25 mouse cellular contexts compared by ENCODE assay signal in the genomic region with DNA sequence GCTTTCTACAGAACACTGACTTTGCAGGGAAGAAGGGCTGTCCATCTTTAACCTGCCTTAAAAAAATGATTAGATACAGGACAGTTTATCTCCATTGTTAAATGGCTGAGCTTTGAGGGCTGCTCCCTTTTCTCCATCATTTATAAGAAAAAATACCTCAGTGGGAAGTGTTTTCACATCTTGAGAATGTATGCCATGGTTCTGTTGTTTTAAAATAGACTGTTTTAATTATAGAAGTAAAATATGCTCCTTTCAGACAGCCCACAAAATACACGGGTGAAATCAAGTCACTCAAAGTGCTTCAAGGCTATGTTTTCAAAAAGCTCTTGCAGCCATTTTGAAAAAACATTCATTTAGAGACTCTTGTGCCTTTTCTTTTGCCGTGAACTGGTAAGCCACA. TPM values are rescaled to one million over a fixed set of nuclear protein-coding genes. Genes with fewer than 3 reads are reported as not detected.
A peak's percentile ranks its signal among the peaks of the same experiment; 100 is the strongest.
DNase-seq lines count a peak whose midpoint lies in the region; ATAC-seq and TF ChIP-seq lines count a peak whose summit lies in the region.
"Had no signal": no experiment of that assay in that cellular context is flagged by ENCODE, and none has a peak within 500 bp of the region (broad histone marks: within the 10 kb centered on the region; RNA-seq: fewer than 3 reads in every experiment).

No protein-coding gene starts in this region.

- no peak overlapping the region for H3K27ac ChIP-seq in hindbrain, embryonic 13.5 days
- H3K27ac ChIP-seq in hindbrain, postnatal 0 days: no peak overlapping the region
- H3K27ac ChIP-seq in midbrain, embryonic 11.5 days (ENCODE audit: low read depth, low read length): no peak overlapping the region
- no peak overlapping the region for H3K27ac ChIP-seq in midbrain, postnatal 0 days (ENCODE audit: low read depth, low read length)
- 0 out of 2 replicates have a peak overlapping the region, but pooled peaks have one; percentile 5 for H3K27ac ChIP-seq in midbrain, embryonic 14.5 days (replicated peaks; ENCODE audit: low read depth, low read length)
- H3K27ac ChIP-seq: embryonic facial prominence, embryonic 10.5 days; embryonic facial prominence, embryonic 12.5 days; forebrain, embryonic 13.5 days had no signal

- ATAC-seq in frontal cortex, adult (ENCODE audit: low TSS enrichment): peak; percentile 70
- ATAC-seq in hindbrain, embryonic 13.5 days (ENCODE audit: low FRiP score): no peak
- no peak for ATAC-seq in hindbrain, postnatal 0 days
- no peak for ATAC-seq in midbrain, embryonic 11.5 days (ENCODE audit: low FRiP score)
- ATAC-seq in midbrain, postnatal 0 days (ENCODE audit: low FRiP score): no peak
- ATAC-seq in midbrain, embryonic 14.5 days (ENCODE audit: low FRiP score, low TSS enrichment): no peak
- ATAC-seq: activated CD4-positive, CD25-positive, alpha-beta regulatory T cell, adult 4 months; CD4-positive, CD25-positive, alpha-beta regulatory T cell, adult 4 months; Patski had no signal

- no peak for TF ChIP-seq CTCF in hindbrain, postnatal 0 days (IDR thresholded peaks at IDR 0.05; ENCODE audit: low read depth)
- no peak for TF ChIP-seq CTCF in midbrain, postnatal 0 days (IDR thresholded peaks at IDR 0.05)

- H3K4me3 ChIP-seq in hindbrain, embryonic 13.5 days: no peak overlapping the region
- no peak overlapping the region for H3K4me3 ChIP-seq in hindbrain, postnatal 0 days (ENCODE audit: low read length)
- H3K4me3 ChIP-seq in midbrain, embryonic 11.5 days (ENCODE audit: low read depth, low read length): no peak overlapping the region
- no peak overlapping the region for H3K4me3 ChIP-seq in midbrain, postnatal 0 days (ENCODE audit: low read depth, low read length)
- H3K4me3 ChIP-seq in midbrain, embryonic 14.5 days (replicated peaks; ENCODE audit: low read depth, low read length): no peak overlapping the region
- H3K4me3 ChIP-seq: embryonic facial prominence, embryonic 10.5 days; embryonic facial prominence, embryonic 12.5 days; forebrain, embryonic 13.5 days had no signal

- WGBS in hindbrain, embryonic 13.5 days: 48% methylated on average over 2 of the region's 2 CpGs
- 42% methylated on average over 2 of the region's 2 CpGs for WGBS in hindbrain, postnatal 0 days
- 42% methylated on average over 2 of the region's 2 CpGs for WGBS in midbrain, embryonic 11.5 days
- WGBS in midbrain, postnatal 0 days: 36% methylated on average over 2 of the region's 2 CpGs
- 34% methylated on average over 2 of the region's 2 CpGs for WGBS in midbrain, embryonic 14.5 days

- DNase-seq in frontal cortex, postnatal 10 days (ENCODE audit: low spot score in 2 of 2): no peak
- DNase-seq in hindbrain, postnatal 0 days (ENCODE audit: low spot score): no peak
- DNase-seq in midbrain, embryonic 11.5 days (ENCODE audit: low spot score, missing footprints): peak; percentile 77
- DNase-seq in midbrain, postnatal 0 days (ENCODE audit: low spot score): no peak
- DNase-seq in midbrain, embryonic 14.5 days: no peak
- DNase-seq in urinary bladder, adult 2 months (ENCODE audit: low spot score): no peak
- DNase-seq: adrenal gland, adult 8-10 months; adrenal gland, postnatal 14 days; adrenal gland, postnatal 36 days; B cell, adult 2 months; cerebellum, adult 11-12 months; cerebellum, adult 2 months; cerebellum, adult 9-10 months; cerebellum, postnatal 10 days; cerebellum, postnatal 25 days had no signal

- H3K27me3 ChIP-seq in hindbrain, embryonic 13.5 days: 0 out of 2 replicates have a peak, but pooled peaks cover 3% of the 10 kb centered on the region
- H3K27me3 ChIP-seq in hindbrain, postnatal 0 days (ENCODE audit: insufficient read depth, low read length): no peaks in the 10 kb centered on the region
- H3K27me3 ChIP-seq in midbrain, embryonic 11.5 days (ENCODE audit: control insufficient read depth, insufficient read depth, low read length): no peaks in the 10 kb centered on the region
- no peaks in the 10 kb centered on the region for H3K27me3 ChIP-seq in midbrain, postnatal 0 days (ENCODE audit: insufficient read depth, low read length)
- H3K27me3 ChIP-seq in midbrain, embryonic 14.5 days (ENCODE audit: control insufficient read depth, insufficient read depth, low read length): no peaks in the 10 kb centered on the region
- H3K27me3 ChIP-seq: CH12.LX; embryonic facial prominence, embryonic 12.5 days; forebrain, embryonic 13.5 days had no signal

- H3K4me1 ChIP-seq in hindbrain, embryonic 13.5 days (replicated peaks): peaks cover 35% of the 10 kb centered on the region
- peaks cover 10% of the 10 kb centered on the region for H3K4me1 ChIP-seq in hindbrain, postnatal 0 days (ENCODE audit: insufficient read depth, low read length)
- peaks cover 13% of the 10 kb centered on the region for H3K4me1 ChIP-seq in midbrain, embryonic 11.5 days (ENCODE audit: control insufficient read depth, insufficient read depth, low read length)
- H3K4me1 ChIP-seq in midbrain, postnatal 0 days (ENCODE audit: insufficient read depth, low read length): 0 out of 2 replicates have a peak, but pooled peaks cover 8% of the 10 kb centered on the region
- H3K4me1 ChIP-seq in midbrain, embryonic 14.5 days (ENCODE audit: control insufficient read depth, insufficient read depth, low read length): peaks cover 25% of the 10 kb centered on the region
- H3K4me1 ChIP-seq: embryonic facial prominence, embryonic 12.5 days had no signal

- H3K36me3 ChIP-seq in hindbrain, embryonic 13.5 days: no peaks in the 10 kb centered on the region
- no peaks in the 10 kb centered on the region for H3K36me3 ChIP-seq in hindbrain, postnatal 0 days (ENCODE audit: insufficient read depth, low read length)
- H3K36me3 ChIP-seq in midbrain, embryonic 11.5 days (ENCODE audit: control insufficient read depth, insufficient read depth, low read length): no peaks in the 10 kb centered on the region
- H3K36me3 ChIP-seq in midbrain, postnatal 0 days (ENCODE audit: insufficient read depth, low read length): no peaks in the 10 kb centered on the region
- H3K36me3 ChIP-seq in midbrain, embryonic 14.5 days (ENCODE audit: control insufficient read depth, insufficient read depth, low read length): no peaks in the 10 kb centered on the region
- H3K36me3 ChIP-seq: embryonic facial prominence, embryonic 10.5 days; embryonic facial prominence, embryonic 12.5 days; G1E had no signal

- H3K9me3 ChIP-seq in hindbrain, embryonic 13.5 days: no peaks in the 10 kb centered on the region
- no peaks in the 10 kb centered on the region for H3K9me3 ChIP-seq in hindbrain, postnatal 0 days (ENCODE audit: low read length)
- H3K9me3 ChIP-seq in midbrain, embryonic 11.5 days (ENCODE audit: control insufficient read depth, low read length): no peaks in the 10 kb centered on the region
- H3K9me3 ChIP-seq in midbrain, postnatal 0 days (ENCODE audit: low read length): no peaks in the 10 kb centered on the region
- H3K9me3 ChIP-seq in midbrain, embryonic 14.5 days (ENCODE audit: control insufficient read depth, low read length): no peaks in the 10 kb centered on the region
- H3K9me3 ChIP-seq: embryonic facial prominence, embryonic 10.5 days; embryonic facial prominence, embryonic 12.5 days; forebrain, embryonic 13.5 days; G1E had no signal

- H3K9ac ChIP-seq in hindbrain, embryonic 13.5 days: 0 out of 2 replicates have a peak overlapping the region, but pooled peaks have one; percentile 39
- H3K9ac ChIP-seq in hindbrain, postnatal 0 days (replicated peaks; ENCODE audit: low read length): no peak overlapping the region
- H3K9ac ChIP-seq in midbrain, embryonic 11.5 days (ENCODE audit: low read length): no peak overlapping the region
- no peak overlapping the region for H3K9ac ChIP-seq in midbrain, postnatal 0 days (replicated peaks; ENCODE audit: low read length, poor library complexity, severe bottlenecking)
- H3K9ac ChIP-seq in midbrain, embryonic 14.5 days (replicated peaks; ENCODE audit: low read length): no peak overlapping the region
- H3K9ac ChIP-seq: embryonic facial prominence, embryonic 12.5 days; forebrain, embryonic 13.5 days had no signal

- H3K4me2 ChIP-seq in hindbrain, embryonic 13.5 days: no peak overlapping the region
- no peak overlapping the region for H3K4me2 ChIP-seq in hindbrain, postnatal 0 days (ENCODE audit: low read depth, low read length)
- no peak overlapping the region for H3K4me2 ChIP-seq in midbrain, embryonic 11.5 days
- no peak overlapping the region for H3K4me2 ChIP-seq in midbrain, postnatal 0 days (ENCODE audit: low read depth, low read length, poor library complexity, severe bottlenecking)
- H3K4me2 ChIP-seq in midbrain, embryonic 14.5 days (ENCODE audit: low read length): no peak overlapping the region
- H3K4me2 ChIP-seq: embryonic facial prominence, embryonic 12.5 days; forebrain, embryonic 13.5 days had no signal

RNA-seq across cellular contexts. Expression of gene Klf7, which starts 50.0 kb away (rescaled TPM):
- polyA plus RNA-seq in hindbrain, embryonic 13.5 days (2015; fragmentation: Nextera tagmentation; extraction: Ambion mirVana): 93.3 and 100 TPM in 2 replicates
- 47.3 and 48.0 TPM in 2 replicates for total RNA-seq in hindbrain, postnatal 0 days (2014; rRNA removed)
- 115 and 120 TPM in 2 replicates for polyA plus RNA-seq in hindbrain, postnatal 0 days (2015; fragmentation: Nextera tagmentation; extraction: Ambion mirVana)
- 30.4 and 32.0 TPM in 2 replicates for polyA plus RNA-seq in midbrain, embryonic 11.5 days (2014; fragmentation: Nextera tagmentation; extraction: Ambion mirVana)
- total RNA-seq in midbrain, postnatal 0 days (2014; rRNA removed): 59.9 and 71.8 TPM in 2 replicates
- 117 and 138 TPM in 2 replicates for polyA plus RNA-seq in midbrain, postnatal 0 days (2015; fragmentation: Nextera tagmentation; extraction: Ambion mirVana)
- 86.1 and 95.5 TPM in 2 replicates for polyA plus RNA-seq in midbrain, embryonic 14.5 days (2014; fragmentation: Nextera tagmentation; extraction: Ambion mirVana)
- 16.0 and 21.5 TPM in 2 replicates for polyA plus RNA-seq in urinary bladder, adult 2 months (2012; rRNA removed)
- polyA plus RNA-seq: G1E had no signal
